Mouse (Mus musculus): ENCODE measurements around the gene Plpp2. TPM values are rescaled to one million over a fixed set of nuclear protein-coding genes. Genes with fewer than 3 reads are reported as not detected.

The Plpp2 gene
- polyA plus RNA-seq, 1 experiment from 2014 or later: 34.9 TPM

DNA sequence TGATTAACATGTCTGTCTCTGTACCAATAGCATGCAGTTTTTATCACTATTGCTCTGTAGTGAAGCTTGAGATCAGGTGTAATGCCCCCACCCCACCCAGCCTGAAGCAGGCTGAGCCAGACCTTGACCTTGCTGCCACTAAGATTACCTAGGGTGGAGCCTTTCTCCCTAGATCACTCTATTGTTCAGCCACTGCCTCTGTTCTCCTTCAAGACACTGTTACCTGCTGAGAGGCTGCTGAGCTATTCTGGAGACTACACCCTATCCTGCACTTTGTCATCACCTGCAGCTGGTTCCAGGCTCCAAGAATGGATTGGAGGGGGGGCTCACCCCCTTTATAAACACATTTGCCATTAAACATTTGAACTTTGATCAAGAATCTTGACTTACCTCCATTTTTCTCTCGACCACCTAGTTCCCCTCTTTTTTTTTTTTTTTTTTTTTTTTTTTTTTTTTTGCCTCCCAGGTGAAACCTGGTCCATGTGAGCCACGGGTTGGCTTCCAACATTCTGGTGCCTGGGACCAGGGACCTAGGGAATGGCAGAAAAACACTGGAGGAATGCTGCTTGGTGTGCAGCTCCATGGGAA lies 36.8 kb downstream of the Plpp2 start:
- no peaks in the 10 kb centered on the region for H3K27me3 ChIP-seq (ENCODE audit: control insufficient read depth, insufficient read depth, low read length)
- no peak overlapping the region for H3K27ac ChIP-seq (ENCODE audit: low read depth, low read length)
- WGBS: 49% methylated on average over 2 of the region's 2 CpGs
- no peak for ATAC-seq (ENCODE audit: low FRiP score, low TSS enrichment)
- no peak overlapping the region for H3K9ac ChIP-seq (ENCODE audit: low read depth, low read length)
- H3K9me3 ChIP-seq (ENCODE audit: control insufficient read depth, low read length): no peaks in the 10 kb centered on the region
- H3K4me3 ChIP-seq (ENCODE audit: low read length): no peak overlapping the region
- H3K4me2 ChIP-seq (replicated peaks; ENCODE audit: low read depth, low read length): no peak overlapping the region
- H3K4me1 ChIP-seq (ENCODE audit: control insufficient read depth, insufficient read depth, low read length): no peaks in the 10 kb centered on the region
- H3K36me3 ChIP-seq (ENCODE audit: control insufficient read depth, insufficient read depth, low read length): no peaks in the 10 kb centered on the region

DNA sequence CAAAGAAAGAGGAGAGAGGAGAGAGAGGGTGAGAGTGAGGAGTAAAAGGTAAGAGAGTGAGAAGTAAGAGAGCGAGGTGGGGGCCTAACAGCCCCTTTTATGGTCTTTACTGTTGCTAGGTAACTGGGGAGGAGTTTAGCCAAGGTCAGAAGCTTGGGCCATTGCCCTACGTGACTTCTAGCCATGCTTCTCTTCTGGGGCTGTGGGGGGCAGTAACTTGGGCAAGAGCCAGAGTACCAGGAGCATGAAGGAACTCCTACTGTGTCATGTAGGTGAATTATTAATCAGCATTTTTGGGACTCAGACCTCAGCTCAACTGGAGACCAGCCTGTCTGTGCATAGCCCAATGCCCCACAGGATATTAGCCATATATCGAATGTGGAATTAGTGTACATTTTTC lies 37.7 kb downstream of the Plpp2 start:
- H3K27ac ChIP-seq (ENCODE audit: low read depth, low read length): no peak overlapping the region
- no peak overlapping the region for H3K4me2 ChIP-seq (replicated peaks; ENCODE audit: low read depth, low read length)
- no peaks in the 10 kb centered on the region for H3K27me3 ChIP-seq (ENCODE audit: control insufficient read depth, insufficient read depth, low read length)
- no peaks in the 10 kb centered on the region for H3K4me1 ChIP-seq (ENCODE audit: control insufficient read depth, insufficient read depth, low read length)
- no peaks in the 10 kb centered on the region for H3K9me3 ChIP-seq (ENCODE audit: control insufficient read depth, low read length)
- 43% methylated on average over 3 of the region's 3 CpGs for WGBS
- no peaks in the 10 kb centered on the region for H3K36me3 ChIP-seq (ENCODE audit: control insufficient read depth, insufficient read depth, low read length)
- H3K4me3 ChIP-seq (ENCODE audit: low read length): no peak overlapping the region
- no peak overlapping the region for H3K9ac ChIP-seq (ENCODE audit: low read depth, low read length)
- ATAC-seq (ENCODE audit: low FRiP score, low TSS enrichment): no peak

Small RNAs within 50 kb of the gene (microRNA-seq; reads per million reads assigned to microRNA genes)
- not detected for gene Mir6909

Other genes starting within 250 kb of the Plpp2 start
- not detected in 2 replicates for gene Vmn2r82, start 177.3 kb downstream of the Plpp2 start, polyA plus RNA-seq (2014; fragmentation: Nextera tagmentation; extraction: Ambion mirVana)
- gene Vmn2r83, start 65.1 kb downstream of the Plpp2 start, polyA plus RNA-seq (2014; fragmentation: Nextera tagmentation; extraction: Ambion mirVana): not detected in 2 replicates
- gene Mier2, start 21.4 kb upstream of the Plpp2 start, polyA plus RNA-seq (2014; fragmentation: Nextera tagmentation; extraction: Ambion mirVana): 44.2 and 47.4 TPM in 2 replicates
- gene Theg, start 53.5 kb upstream of the Plpp2 start, polyA plus RNA-seq (2014; fragmentation: Nextera tagmentation; extraction: Ambion mirVana): not detected in 2 replicates
- gene C2cd4c, start 80.2 kb upstream of the Plpp2 start, polyA plus RNA-seq (2014; fragmentation: Nextera tagmentation; extraction: Ambion mirVana): not detected in 2 replicates
- gene Shc2, start 104.1 kb upstream of the Plpp2 start, polyA plus RNA-seq (2014; fragmentation: Nextera tagmentation; extraction: Ambion mirVana): 6.9 and 8.5 TPM in 2 replicates
- not detected in 2 replicates for gene Odf3l2, start 111.9 kb upstream of the Plpp2 start, polyA plus RNA-seq (2014; fragmentation: Nextera tagmentation; extraction: Ambion mirVana)
- 2.6 and 3.6 TPM in 2 replicates for gene Madcam1, start 130.8 kb upstream of the Plpp2 start, polyA plus RNA-seq (2014; fragmentation: Nextera tagmentation; extraction: Ambion mirVana)
- gene Tpgs1, start 135.6 kb upstream of the Plpp2 start, polyA plus RNA-seq (2014; fragmentation: Nextera tagmentation; extraction: Ambion mirVana): 85.7 and 90.9 TPM in 2 replicates
- 105 and 108 TPM in 2 replicates for gene Cdc34, start 148.4 kb upstream of the Plpp2 start, polyA plus RNA-seq (2014; fragmentation: Nextera tagmentation; extraction: Ambion mirVana)
- gene Gzmm, start 155.2 kb upstream of the Plpp2 start, polyA plus RNA-seq (2014; fragmentation: Nextera tagmentation; extraction: Ambion mirVana): 0.54 and 0.61 TPM in 2 replicates
- gene Bsg, start 170.7 kb upstream of the Plpp2 start, polyA plus RNA-seq (2014; fragmentation: Nextera tagmentation; extraction: Ambion mirVana): 847 and 943 TPM in 2 replicates
- 0.11 and 0.14 TPM in 2 replicates for gene Hcn2, start 182.8 kb upstream of the Plpp2 start, polyA plus RNA-seq (2014; fragmentation: Nextera tagmentation; extraction: Ambion mirVana)
- gene Polrmt, start 212.8 kb upstream of the Plpp2 start, polyA plus RNA-seq (2014; fragmentation: Nextera tagmentation; extraction: Ambion mirVana): 33.2 and 38.9 TPM in 2 replicates
- 0.11 and 0.61 TPM in 2 replicates for gene Fgf22, start 221.3 kb upstream of the Plpp2 start, polyA plus RNA-seq (2014; fragmentation: Nextera tagmentation; extraction: Ambion mirVana)
- gene Rnf126, start 233.2 kb upstream of the Plpp2 start, polyA plus RNA-seq (2014; fragmentation: Nextera tagmentation; extraction: Ambion mirVana): 95.9 and 104 TPM in 2 replicates
- gene Fstl3, start 243.5 kb upstream of the Plpp2 start, polyA plus RNA-seq (2014; fragmentation: Nextera tagmentation; extraction: Ambion mirVana): 4.9 and 8.2 TPM in 2 replicates

Data from kidney, embryonic 14.5 days (tissue).